Mouse (Mus musculus) left cerebral cortex, adult 18-20 months (tissue): ENCODE measurements around the gene Dhx34. TPM values are rescaled to one million over a fixed set of nuclear protein-coding genes. Genes with fewer than 3 reads are reported as not detected.

Experiments
- DNase-seq, 2 experiments: peaks; one replicate each; pipeline ENCODE4 v3.0.0; 2021 to 2022; ENCODE audit warnings: low spot score in 2 of 2, mixed read lengths in 1 of 2
- total RNA-seq, 2 experiments: library from RNA; stranded (reverse); gene quantifications; 2 replicates each; pipeline ENCODE4 v1.2.3; 2021

The Dhx34 gene
- total RNA-seq, 2 experiments from 2014 or later: 11.3 to 13.4 TPM

- no peak for DNase-seq
Measured at GRCm38 (mm10) chr7:16213196-16213595, 8.6 kb downstream of the Dhx34 start.

- no peak for DNase-seq
Measured at GRCm38 (mm10) chr7:16210862-16211365, 10.9 kb downstream of the Dhx34 start.

GRCm38 (mm10) chr7:16208781-16209665, 12.8 kb downstream of the Dhx34 start:
- no peak for DNase-seq

GRCm38 (mm10) chr7:16207496-16207895, 14.3 kb downstream of the Dhx34 start:
- peak; percentile 63 to 72 for DNase-seq

- peak in 1 of 2 experiments; percentile 12 for DNase-seq
Measured at GRCm38 (mm10) chr7:16207076-16207475, 14.8 kb downstream of the Dhx34 start.

- no peak for DNase-seq
Measured at GRCm38 (mm10) chr7:16204791-16205190, 17.0 kb downstream of the Dhx34 start.

GRCm38 (mm10) chr7:16203505-16203903, 18.3 kb downstream of the Dhx34 start:
- DNase-seq: no peak

GRCm38 (mm10) chr7:16202756-16203504, 18.9 kb downstream of the Dhx34 start:
- DNase-seq: no peak

GRCm38 (mm10) chr7:16201136-16201535, 20.7 kb downstream of the Dhx34 start:
- no peak for DNase-seq

- no peak for DNase-seq
Measured at GRCm38 (mm10) chr7:16198540-16198939, 23.3 kb downstream of the Dhx34 start.

- no peak for DNase-seq
Measured at GRCm38 (mm10) chr7:16197166-16197565, 24.7 kb downstream of the Dhx34 start.

- no peak for DNase-seq
Measured at GRCm38 (mm10) chr7:16196616-16197015, 25.2 kb downstream of the Dhx34 start.

- DNase-seq: no peak
Measured at GRCm38 (mm10) chr7:16193702-16194101, 28.1 kb downstream of the Dhx34 start.

GRCm38 (mm10) chr7:16192315-16192714, 29.5 kb downstream of the Dhx34 start:
- peak; percentile 80 to 85 for DNase-seq

GRCm38 (mm10) chr7:16187494-16187893, 34.3 kb downstream of the Dhx34 start:
- DNase-seq: no peak

GRCm38 (mm10) chr7:16183663-16184062, 38.2 kb downstream of the Dhx34 start:
- DNase-seq: no peak

GRCm38 (mm10) chr7:16178114-16178513, 43.7 kb downstream of the Dhx34 start:
- no peak for DNase-seq

GRCm38 (mm10) chr7:16175542-16175931, 46.3 kb downstream of the Dhx34 start:
- DNase-seq: no peak

- peak; percentile 46 to 62 for DNase-seq
Measured at GRCm38 (mm10) chr7:16174597-16175541, 47.0 kb downstream of the Dhx34 start, which contains the start of gene Meis3. TSS of gene Meis3 (plus strand) at chr7:16175090.

- no peak for DNase-seq
Measured at GRCm38 (mm10) chr7:16173146-16173545, 48.7 kb downstream of the Dhx34 start.
